Mouse (Mus musculus) liver, embryonic 16.5 days (tissue): ENCODE data around the gene Arl14ep. TPM values are rescaled to one million over a fixed set of nuclear protein-coding genes. Genes with fewer than 3 reads are reported as not detected.

ENCODE experiments used
- ATAC-seq: fragments of 200-750 bp; cut with Nextera tagmentation; 2 replicates; pipeline ENCODE4 v1.8.0; 2017; ENCODE audit warnings: low read depth, mild to moderate bottlenecking, moderate number of reproducible peaks, moderate library complexity
- H3K27ac ChIP-seq: fragments of 300-500 bp; sonication (generic); 2 replicates; pipeline ENCODE4 v1.5.1; 2014; ENCODE audit warnings: mild to moderate bottlenecking, low read length
- H3K27me3 ChIP-seq: fragments of 300-500 bp; sonication (generic); 2 replicates; pipeline ENCODE4 v1.6.1; 2014; ENCODE audit warnings: low read depth, low read length, mixed read lengths; ENCODE audit not compliant: control insufficient read depth, insufficient read depth
- H3K36me3 ChIP-seq: fragments of 300-500 bp; sonication (generic); 2 replicates; pipeline ENCODE4 v1.6.1; 2014; ENCODE audit warnings: mild to moderate bottlenecking; ENCODE audit not compliant: control insufficient read depth, insufficient read depth
- H3K4me1 ChIP-seq: fragments of 300-500 bp; sonication (generic); 2 replicates; pipeline ENCODE4 v1.6.1; 2014; ENCODE audit warnings: low read depth, low read length, mixed read lengths; ENCODE audit not compliant: control insufficient read depth
- H3K4me2 ChIP-seq: fragments of 300-500 bp; sonication (generic); 2 replicates; pipeline ENCODE4 v1.6.1; 2014; ENCODE audit warnings: low read depth, low read length, mixed read lengths
- H3K4me3 ChIP-seq: fragments of 300-500 bp; sonication (generic); 2 replicates; pipeline ENCODE4 v1.5.1; 2014; ENCODE audit warnings: low read depth, mild to moderate bottlenecking, low read length
- H3K9ac ChIP-seq: fragments of 300-500 bp; sonication (generic); 2 replicates; pipeline ENCODE4 v1.6.1; 2014; ENCODE audit warnings: low read depth, low read length
- H3K9me3 ChIP-seq: fragments of 300-500 bp; sonication (generic); replicated peaks from 2 replicates; pipeline ENCODE4 v1.6.1; 2016; ENCODE audit warnings: low read length; ENCODE audit not compliant: control insufficient read depth
- WGBS: fragments of 180-500 bp; shearing (Covaris S2); extraction: QIAGEN DNeasy Blood & Tissue Kit; methylation state at CpG from one replicate; pipeline ENCODE4 v1.1.7; 2014; ENCODE audit not compliant: insufficient replicate concordance; 5-methylcytosine and 5-hydroxymethylcytosine counted together
- polyA plus RNA-seq: library from polyadenylated mRNA; unstranded; fragments of >200 nt; fragmentation: Nextera tagmentation; extraction: Ambion mirVana; gene quantifications from 2 replicates; pipeline ENCODE4 v1.2.1, GENCODE M21; 2015

Arl14ep gene
- polyA plus RNA-seq, 1 experiment from 2014 or later = 7.2 TPM

- H3K9ac ChIP-seq = no peak overlapping the region
- no peaks in the 10 kb centered on the region for H3K9me3 ChIP-seq
- no peak for ATAC-seq
- no peak overlapping the region for H3K4me3 ChIP-seq
- no peak overlapping the region for H3K4me2 ChIP-seq
- no peak overlapping the region for H3K27ac ChIP-seq
- H3K27me3 ChIP-seq = no peaks in the 10 kb centered on the region
- no peaks in the 10 kb centered on the region for H3K4me1 ChIP-seq
- WGBS = 64% methylated on average over 3 of the region's 3 CpGs
- H3K36me3 ChIP-seq = no peaks in the 10 kb centered on the region
These were observed 44.3 kb downstream of the Arl14ep start for GRCm38 (mm10) chr2:106929906-106930305.

Other genes with a start within 250 kb of the Arl14ep start
- gene Fshb, start 85.2 kb upstream of the Arl14ep start, polyA plus RNA-seq = not detected in 2 replicates